Mouse (Mus musculus): ENCODE data around the gene Fez2.

The Fez2 gene

GRCm38 (mm10) chr17:78364555-78365302, 53.2 kb downstream of the Fez2 start:
- no peak for DNase-seq

GRCm38 (mm10) chr17:78361939-78362728, 55.8 kb downstream of the Fez2 start:
- DNase-seq = peak; percentile 68

- no peak for DNase-seq
These were observed 59.7 kb downstream of the Fez2 start for GRCm38 (mm10) chr17:78358251-78358726.

GRCm38 (mm10) chr17:78357753-78358152, 60.2 kb downstream of the Fez2 start:
- no peak for DNase-seq

- DNase-seq = no peak
These were observed 62.3 kb downstream of the Fez2 start for GRCm38 (mm10) chr17:78355611-78356010.

- DNase-seq = no peak
These were observed 63.1 kb downstream of the Fez2 start for GRCm38 (mm10) chr17:78354871-78355270.

- no peak for DNase-seq
These were observed 63.5 kb downstream of the Fez2 start for GRCm38 (mm10) chr17:78354411-78354810.

- no peak for DNase-seq
These were observed 65.5 kb downstream of the Fez2 start for GRCm38 (mm10) chr17:78352500-78352855.

GRCm38 (mm10) chr17:78351676-78352499, 66.1 kb downstream of the Fez2 start:
- peak; percentile 22 for DNase-seq

- DNase-seq = peak; percentile 69
These were observed 70.7 kb downstream of the Fez2 start for GRCm38 (mm10) chr17:78347111-78347801.

- no peak for DNase-seq
These were observed 74.3 kb downstream of the Fez2 start for GRCm38 (mm10) chr17:78343688-78344087.

GRCm38 (mm10) chr17:78335250-78335649, 82.7 kb downstream of the Fez2 start:
- no peak for DNase-seq

GRCm38 (mm10) chr17:78333275-78333674, 84.7 kb downstream of the Fez2 start:
- no peak for DNase-seq

GRCm38 (mm10) chr17:78331438-78331837, 86.5 kb downstream of the Fez2 start:
- DNase-seq = no peak

- no peak for DNase-seq
These were observed 89.7 kb downstream of the Fez2 start for GRCm38 (mm10) chr17:78328287-78328686.

- DNase-seq = no peak
These were observed 90.8 kb downstream of the Fez2 start for GRCm38 (mm10) chr17:78327187-78327586.

GRCm38 (mm10) chr17:78326381-78326780, 91.6 kb downstream of the Fez2 start:
- no peak for DNase-seq

GRCm38 (mm10) chr17:78325761-78326332, 92.1 kb downstream of the Fez2 start:
- DNase-seq = no peak

GRCm38 (mm10) chr17:78322369-78323335, 95.3 kb downstream of the Fez2 start:
- peak; percentile 52 for DNase-seq

GRCm38 (mm10) chr17:78321216-78321835, 96.6 kb downstream of the Fez2 start:
- DNase-seq = no peak

Measured in kidney, adult 9 months (tissue).